Mouse (Mus musculus): Measurements from ENCODE around the gene Emc3. TPM values are rescaled to one million over a fixed set of nuclear protein-coding genes. Genes with fewer than 3 reads are reported as not detected.
A peak's percentile ranks its signal among the peaks of the same experiment; 100 is the strongest.

Emc3 gene
- polyA plus RNA-seq (2015; fragmentation: Nextera tagmentation; extraction: Ambion mirVana) = 108 and 111 TPM in 2 replicates

GRCm38 (mm10) chr6:113530932-113531839 lies at the start of gene Emc3, which contains the start of gene Fancd2:
TSS of gene Emc3 (minus strand) at chr6:113531652.
TSS of gene Fancd2 (plus strand) at chr6:113531682.
- WGBS = 1% methylated on average over 47 of the region's 47 CpGs
- peak; percentile 91 for ATAC-seq (replicated peaks; ENCODE audit: low FRiP score)
- no peaks in the 10 kb centered on the region for H3K27me3 ChIP-seq
- H3K4me2 ChIP-seq = peak within 1 kb of the TSS; percentile 69
- H3K36me3 ChIP-seq = peaks cover 11% of the 10 kb centered on the region
- peak within 1 kb of the TSS; percentile 81 for H3K9ac ChIP-seq
- peaks cover 18% of the 10 kb centered on the region for H3K4me1 ChIP-seq
- H3K4me3 ChIP-seq (replicated peaks) = peak within 1 kb of the TSS; percentile 94
- H3K9me3 ChIP-seq (replicated peaks) = no peaks in the 10 kb centered on the region
- H3K27ac ChIP-seq = peak within 1 kb of the TSS; percentile 86

- no peak overlapping the region for H3K9ac ChIP-seq
- H3K4me2 ChIP-seq = no peak overlapping the region
- no peak for ATAC-seq (replicated peaks; ENCODE audit: low FRiP score)
- 94% methylated on average over 3 of the region's 3 CpGs for WGBS
- H3K9me3 ChIP-seq (replicated peaks) = no peaks in the 10 kb centered on the region
- H3K4me1 ChIP-seq = no peaks in the 10 kb centered on the region
- no peaks in the 10 kb centered on the region for H3K27me3 ChIP-seq
- no peak overlapping the region for H3K4me3 ChIP-seq (replicated peaks)
- H3K27ac ChIP-seq = no peak overlapping the region
- H3K36me3 ChIP-seq = peaks cover 50% of the 10 kb centered on the region
Observed at GRCm38 (mm10) chr6:113579306-113579705, 47.9 kb upstream of the Emc3 start.

- H3K4me2 ChIP-seq = no peak overlapping the region
- H3K9ac ChIP-seq = no peak overlapping the region
- no peak overlapping the region for H3K4me3 ChIP-seq (replicated peaks)
- ATAC-seq (replicated peaks; ENCODE audit: low FRiP score) = no peak
- H3K27me3 ChIP-seq = no peaks in the 10 kb centered on the region
- 95% methylated on average over 6 of the region's 6 CpGs for WGBS
- no peaks in the 10 kb centered on the region for H3K9me3 ChIP-seq (replicated peaks)
- H3K27ac ChIP-seq = no peak overlapping the region
- H3K4me1 ChIP-seq = no peaks in the 10 kb centered on the region
- peaks cover 64% of the 10 kb centered on the region for H3K36me3 ChIP-seq
Observed at GRCm38 (mm10) chr6:113576044-113576443, 44.6 kb upstream of the Emc3 start.

- 77% methylated on average over 1 of the region's 1 CpGs for WGBS
- peaks cover 59% of the 10 kb centered on the region for H3K36me3 ChIP-seq
- no peak overlapping the region for H3K27ac ChIP-seq
- H3K4me2 ChIP-seq = no peak overlapping the region
- no peak overlapping the region for H3K4me3 ChIP-seq (replicated peaks)
- H3K4me1 ChIP-seq = no peaks in the 10 kb centered on the region
- H3K9me3 ChIP-seq (replicated peaks) = no peaks in the 10 kb centered on the region
- H3K27me3 ChIP-seq = no peaks in the 10 kb centered on the region
- H3K9ac ChIP-seq = no peak overlapping the region
- no peak for ATAC-seq (replicated peaks; ENCODE audit: low FRiP score)
Observed at GRCm38 (mm10) chr6:113564557-113564956, 33.1 kb upstream of the Emc3 start.

GRCm38 (mm10) chr6:113559736-113560135 lies 28.3 kb upstream of the Emc3 start:
- WGBS = 88% methylated on average over 6 of the region's 6 CpGs
- Histone ChIP-seq H3K36me3 (peaks cover 38% of the 10 kb centered on the region), H3K4me2 (no peak overlapping the region), H3K27ac (no peak overlapping the region), H3K27me3 (no peaks in the 10 kb centered on the region), H3K4me1 (no peaks in the 10 kb centered on the region), H3K9ac (no peak overlapping the region), H3K9me3 (replicated peaks) (no peaks in the 10 kb centered on the region), H3K4me3 (replicated peaks) (no peak overlapping the region)
- ATAC-seq (replicated peaks; ENCODE audit: low FRiP score) = no peak

- Histone ChIP-seq H3K9ac (no peak overlapping the region), H3K4me3 (replicated peaks) (no peak overlapping the region), H3K9me3 (replicated peaks) (no peaks in the 10 kb centered on the region), H3K27ac (no peak overlapping the region), H3K4me2 (no peak overlapping the region), H3K4me1 (no peaks in the 10 kb centered on the region), H3K27me3 (no peaks in the 10 kb centered on the region), H3K36me3 (peaks cover 43% of the 10 kb centered on the region)
- WGBS = 89% methylated on average over 12 of the region's 12 CpGs
- no peak for ATAC-seq (replicated peaks; ENCODE audit: low FRiP score)
Observed at GRCm38 (mm10) chr6:113543906-113544481, 12.5 kb upstream of the Emc3 start.

- Histone ChIP-seq H3K9me3 (replicated peaks) (no peaks in the 10 kb centered on the region), H3K4me2 (no peak overlapping the region), H3K27me3 (no peaks in the 10 kb centered on the region), H3K9ac (no peak overlapping the region), H3K36me3 (peaks cover 49% of the 10 kb centered on the region), H3K4me1 (no peaks in the 10 kb centered on the region), H3K27ac (no peak overlapping the region), H3K4me3 (replicated peaks) (no peak overlapping the region)
- ATAC-seq (replicated peaks; ENCODE audit: low FRiP score) = no peak
- WGBS = 90% methylated on average over 6 of the region's 6 CpGs
Observed at GRCm38 (mm10) chr6:113541610-113542009, 10.2 kb upstream of the Emc3 start.

GRCm38 (mm10) chr6:113534886-113535285 lies 3.4 kb upstream of the Emc3 start:
- Histone ChIP-seq H3K27ac (no peak overlapping the region), H3K4me1 (peaks cover 15% of the 10 kb centered on the region), H3K4me3 (replicated peaks) (no peak overlapping the region), H3K36me3 (peaks cover 28% of the 10 kb centered on the region), H3K27me3 (no peaks in the 10 kb centered on the region), H3K9me3 (replicated peaks) (no peaks in the 10 kb centered on the region), H3K4me2 (no peak overlapping the region), H3K9ac (no peak overlapping the region)
- WGBS = 86% methylated on average over 7 of the region's 7 CpGs
- ATAC-seq (replicated peaks; ENCODE audit: low FRiP score) = no peak

- no peaks in the 10 kb centered on the region for H3K9me3 ChIP-seq (replicated peaks)
- peak overlapping the region; percentile 94 for H3K4me3 ChIP-seq (replicated peaks)
- H3K4me2 ChIP-seq = peak overlapping the region; percentile 69
- no peaks in the 10 kb centered on the region for H3K27me3 ChIP-seq
- peak overlapping the region; percentile 86 for H3K27ac ChIP-seq
- H3K9ac ChIP-seq = peak overlapping the region; percentile 81
- no peak for ATAC-seq (replicated peaks; ENCODE audit: low FRiP score)
- WGBS = 7% methylated on average over 7 of the region's 7 CpGs
- H3K36me3 ChIP-seq = peaks cover 13% of the 10 kb centered on the region
- H3K4me1 ChIP-seq = peaks cover 18% of the 10 kb centered on the region
Observed at GRCm38 (mm10) chr6:113531840-113532404, 470 bp upstream of the Emc3 start.

- peaks cover 65% of the 10 kb centered on the region for H3K36me3 ChIP-seq
- no peak for ATAC-seq (replicated peaks; ENCODE audit: low FRiP score)
Observed at GRCm38 (mm10) chr6:113523420-113523819, 8.0 kb downstream of the Emc3 start.

GRCm38 (mm10) chr6:113522310-113522709 lies 9.1 kb downstream of the Emc3 start:
- no peaks in the 10 kb centered on the region for H3K9me3 ChIP-seq (replicated peaks)
- 78% methylated on average over 1 of the region's 1 CpGs for WGBS
- no peak for ATAC-seq (replicated peaks; ENCODE audit: low FRiP score)
- no peak overlapping the region for H3K4me2 ChIP-seq
- no peaks in the 10 kb centered on the region for H3K27me3 ChIP-seq
- H3K36me3 ChIP-seq = peaks cover 77% of the 10 kb centered on the region
- no peak overlapping the region for H3K9ac ChIP-seq
- no peak overlapping the region for H3K27ac ChIP-seq
- H3K4me1 ChIP-seq = no peaks in the 10 kb centered on the region
- no peak overlapping the region for H3K4me3 ChIP-seq (replicated peaks)

More at GRCm38 (mm10) chr6:113523420-113523819, 8.0 kb downstream of the Emc3 start:
- H3K27me3 ChIP-seq = no peaks in the 10 kb centered on the region
- 87% methylated on average over 8 of the region's 8 CpGs for WGBS
- no peak overlapping the region for H3K9ac ChIP-seq
- no peaks in the 10 kb centered on the region for H3K4me1 ChIP-seq
- H3K4me2 ChIP-seq = no peak overlapping the region
- H3K9me3 ChIP-seq (replicated peaks) = no peaks in the 10 kb centered on the region
- H3K4me3 ChIP-seq (replicated peaks) = no peak overlapping the region
- no peak overlapping the region for H3K27ac ChIP-seq

- WGBS = 93% methylated on average over 8 of the region's 8 CpGs
- no peak for ATAC-seq (replicated peaks; ENCODE audit: low FRiP score)
- H3K27me3 ChIP-seq = no peaks in the 10 kb centered on the region
Observed at GRCm38 (mm10) chr6:113517434-113518080, 13.9 kb downstream of the Emc3 start.

More at GRCm38 (mm10) chr6:113517434-113518080, 13.9 kb downstream of the Emc3 start:
- Histone ChIP-seq H3K27ac (no peak overlapping the region), H3K4me2 (no peak overlapping the region), H3K9ac (no peak overlapping the region), H3K4me3 (replicated peaks) (no peak overlapping the region), H3K4me1 (no peaks in the 10 kb centered on the region), H3K36me3 (peaks cover 97% of the 10 kb centered on the region), H3K9me3 (replicated peaks) (no peaks in the 10 kb centered on the region)
